Mouse (Mus musculus) lung, adult 2 months (tissue): Measurements from ENCODE around the gene Skap2.

ENCODE experiments used
- CTCF ChIP-seq: fragments of 200-500 bp; IDR thresholded peaks from 2 replicates; pipeline ENCODE4 v1.5.1; 2011; ENCODE audit warnings: mild to moderate bottlenecking, low read length, control low read depth; ENCODE audit not compliant: insufficient read depth
- POLR2A ChIP-seq: fragments of 200-500 bp; IDR thresholded peaks from 2 replicates; pipeline ENCODE4 v1.6.1; 2011; ENCODE audit warnings: low read depth, mild to moderate bottlenecking, control low read depth, low read length, borderline replicate concordance; ENCODE audit errors: extremely low read depth

GRCm38 (mm10) chr6:52020276-52020675 is 7.9 kb upstream of the Skap2 start:
- no peak for TF ChIP-seq POLR2A
- no peak for TF ChIP-seq CTCF
